Mouse (Mus musculus): Measurements from ENCODE around the gene Rin2. TPM values are rescaled to one million over a fixed set of nuclear protein-coding genes. Genes with fewer than 3 reads are reported as not detected.
"Not testable (repeated sequence)": the region's sequence is repeated elsewhere in the genome, so short reads cannot be mapped to it uniquely, and the experiment has no call there.

The Rin2 gene
- polyA plus RNA-seq, 1 experiment from 2014 or later = 18.4 TPM

- H3K27ac ChIP-seq = no peak overlapping the region
- 29% methylated on average over 3 of the region's 3 CpGs for WGBS
Observed at GRCm38 (mm10) chr2:145712026-145712425, 37.0 kb downstream of the Rin2 start.

GRCm38 (mm10) chr2:145717539-145717938 is 42.5 kb downstream of the Rin2 start:
- Histone ChIP-seq H3K9me3 (replicated peaks) (no peaks in the 10 kb centered on the region), H3K27ac (no peak overlapping the region), H3K36me3 (no peaks in the 10 kb centered on the region), H3K4me2 (no peak overlapping the region), H3K9ac (no peak overlapping the region), H3K4me1 (replicated peaks) (no peaks in the 10 kb centered on the region), H3K27me3 (no peaks in the 10 kb centered on the region), H3K4me3 (no peak overlapping the region)
- 79% methylated on average over 1 of the region's 1 CpGs for WGBS
- ATAC-seq (replicated peaks; ENCODE audit: insufficient number of reproducible peaks, insufficient read depth, low FRiP score, low read depth) = no peak

More at GRCm38 (mm10) chr2:145712026-145712425, 37.0 kb downstream of the Rin2 start:
- Histone ChIP-seq H3K4me2 (no peak overlapping the region), H3K4me1 (replicated peaks) (no peaks in the 10 kb centered on the region), H3K9ac (no peak overlapping the region), H3K9me3 (replicated peaks) (no peaks in the 10 kb centered on the region), H3K27me3 (no peaks in the 10 kb centered on the region), H3K36me3 (no peaks in the 10 kb centered on the region), H3K4me3 (no peak overlapping the region)
- no peak for ATAC-seq (replicated peaks; ENCODE audit: insufficient number of reproducible peaks, insufficient read depth, low FRiP score, low read depth)

- H3K9me3 ChIP-seq (replicated peaks) = no peaks in the 10 kb centered on the region
- WGBS = 76% methylated on average over 5 of the region's 5 CpGs
- no peak overlapping the region for H3K4me3 ChIP-seq
- H3K27ac ChIP-seq = no peak overlapping the region
- no peaks in the 10 kb centered on the region for H3K36me3 ChIP-seq
- H3K4me1 ChIP-seq (replicated peaks) = no peaks in the 10 kb centered on the region
- no peak for ATAC-seq (replicated peaks; ENCODE audit: insufficient number of reproducible peaks, insufficient read depth, low FRiP score, low read depth)
- H3K27me3 ChIP-seq = no peaks in the 10 kb centered on the region
- no peak overlapping the region for H3K9ac ChIP-seq
- H3K4me2 ChIP-seq = no peak overlapping the region
Observed at GRCm38 (mm10) chr2:145718624-145719183, 43.7 kb downstream of the Rin2 start.

GRCm38 (mm10) chr2:145720157-145720556 is 45.1 kb downstream of the Rin2 start:
- no peak overlapping the region for H3K4me2 ChIP-seq
- no peak overlapping the region for H3K27ac ChIP-seq
- no peak for ATAC-seq (replicated peaks; ENCODE audit: insufficient number of reproducible peaks, insufficient read depth, low FRiP score, low read depth)
- no peaks in the 10 kb centered on the region for H3K36me3 ChIP-seq
- WGBS = 59% methylated on average over 3 of the region's 3 CpGs
- H3K9me3 ChIP-seq (replicated peaks) = no peaks in the 10 kb centered on the region
- H3K9ac ChIP-seq = no peak overlapping the region
- H3K4me1 ChIP-seq (replicated peaks) = no peaks in the 10 kb centered on the region
- H3K27me3 ChIP-seq = no peaks in the 10 kb centered on the region
- no peak overlapping the region for H3K4me3 ChIP-seq

- H3K4me3 ChIP-seq = no peak overlapping the region
- no peak overlapping the region for H3K4me2 ChIP-seq
- no peaks in the 10 kb centered on the region for H3K4me1 ChIP-seq (replicated peaks)
- H3K27me3 ChIP-seq = no peaks in the 10 kb centered on the region
- 94% methylated on average over 2 of the region's 2 CpGs for WGBS
- ATAC-seq (replicated peaks; ENCODE audit: insufficient number of reproducible peaks, insufficient read depth, low FRiP score, low read depth) = no peak
- H3K27ac ChIP-seq = no peak overlapping the region
- no peak overlapping the region for H3K9ac ChIP-seq
- no peaks in the 10 kb centered on the region for H3K36me3 ChIP-seq
- H3K9me3 ChIP-seq (replicated peaks) = no peaks in the 10 kb centered on the region
Observed at GRCm38 (mm10) chr2:145720743-145721142, 45.7 kb downstream of the Rin2 start.

- WGBS = 72% methylated on average over 2 of the region's 2 CpGs
- not testable (repeated sequence) for ATAC-seq (replicated peaks; ENCODE audit: insufficient number of reproducible peaks, insufficient read depth, low FRiP score, low read depth); H3K27ac ChIP-seq; H3K4me2 ChIP-seq; H3K4me1 ChIP-seq (replicated peaks); H3K36me3 ChIP-seq; H3K4me3 ChIP-seq; H3K9ac ChIP-seq; H3K9me3 ChIP-seq (replicated peaks); H3K27me3 ChIP-seq
Observed at GRCm38 (mm10) chr2:145722304-145722703, 47.3 kb downstream of the Rin2 start.

GRCm38 (mm10) chr2:145724288-145724687 is 49.3 kb downstream of the Rin2 start:
- WGBS = 96% methylated on average over 1 of the region's 1 CpGs

GRCm38 (mm10) chr2:145729414-145729813 is 54.4 kb downstream of the Rin2 start:
- Histone ChIP-seq H3K9ac (no peak overlapping the region), H3K4me1 (replicated peaks) (no peaks in the 10 kb centered on the region), H3K4me2 (no peak overlapping the region), H3K4me3 (no peak overlapping the region), H3K27ac (no peak overlapping the region), H3K36me3 (no peaks in the 10 kb centered on the region), H3K9me3 (replicated peaks) (no peaks in the 10 kb centered on the region), H3K27me3 (no peaks in the 10 kb centered on the region)
- ATAC-seq (replicated peaks; ENCODE audit: insufficient number of reproducible peaks, insufficient read depth, low FRiP score, low read depth) = no peak
- 58% methylated on average over 7 of the region's 7 CpGs for WGBS

More at GRCm38 (mm10) chr2:145724288-145724687, 49.3 kb downstream of the Rin2 start:
- Histone ChIP-seq H3K27me3 (no peaks in the 10 kb centered on the region), H3K27ac (no peak overlapping the region), H3K36me3 (no peaks in the 10 kb centered on the region), H3K9ac (no peak overlapping the region), H3K4me2 (no peak overlapping the region), H3K4me3 (no peak overlapping the region), H3K9me3 (replicated peaks) (no peaks in the 10 kb centered on the region), H3K4me1 (replicated peaks) (no peaks in the 10 kb centered on the region)
- ATAC-seq (replicated peaks; ENCODE audit: insufficient number of reproducible peaks, insufficient read depth, low FRiP score, low read depth) = no peak

- H3K4me1 ChIP-seq (replicated peaks) = no peaks in the 10 kb centered on the region
- no peak overlapping the region for H3K9ac ChIP-seq
- no peak overlapping the region for H3K4me3 ChIP-seq
- no peaks in the 10 kb centered on the region for H3K27me3 ChIP-seq
- no peaks in the 10 kb centered on the region for H3K9me3 ChIP-seq (replicated peaks)
- H3K27ac ChIP-seq = no peak overlapping the region
- 79% methylated on average over 9 of the region's 9 CpGs for WGBS
- ATAC-seq (replicated peaks; ENCODE audit: insufficient number of reproducible peaks, insufficient read depth, low FRiP score, low read depth) = no peak
- no peaks in the 10 kb centered on the region for H3K36me3 ChIP-seq
- H3K4me2 ChIP-seq = no peak overlapping the region
Observed at GRCm38 (mm10) chr2:145730189-145730880, 55.3 kb downstream of the Rin2 start.

- no peaks in the 10 kb centered on the region for H3K4me1 ChIP-seq (replicated peaks)
- 88% methylated on average over 7 of the region's 7 CpGs for WGBS
- H3K27ac ChIP-seq = no peak overlapping the region
- H3K9ac ChIP-seq = no peak overlapping the region
- ATAC-seq (replicated peaks; ENCODE audit: insufficient number of reproducible peaks, insufficient read depth, low FRiP score, low read depth) = no peak
- no peaks in the 10 kb centered on the region for H3K27me3 ChIP-seq
- no peaks in the 10 kb centered on the region for H3K36me3 ChIP-seq
- H3K4me2 ChIP-seq = no peak overlapping the region
- no peak overlapping the region for H3K4me3 ChIP-seq
- H3K9me3 ChIP-seq (replicated peaks) = no peaks in the 10 kb centered on the region
Observed at GRCm38 (mm10) chr2:145730905-145731304, 55.9 kb downstream of the Rin2 start.

GRCm38 (mm10) chr2:145735079-145735478 is 60.1 kb downstream of the Rin2 start:
- Histone ChIP-seq H3K4me2 (no peak overlapping the region), H3K4me1 (replicated peaks) (0 out of 2 replicates have a peak, but pooled peaks cover 2% of the 10 kb centered on the region), H3K27me3 (no peaks in the 10 kb centered on the region), H3K9me3 (replicated peaks) (no peaks in the 10 kb centered on the region), H3K9ac (no peak overlapping the region), H3K36me3 (no peaks in the 10 kb centered on the region), H3K27ac (no peak overlapping the region), H3K4me3 (no peak overlapping the region)
- ATAC-seq (replicated peaks; ENCODE audit: insufficient number of reproducible peaks, insufficient read depth, low FRiP score, low read depth) = no peak
- 73% methylated on average over 5 of the region's 5 CpGs for WGBS

GRCm38 (mm10) chr2:145736543-145736942 is 61.5 kb downstream of the Rin2 start:
- no peak for ATAC-seq (replicated peaks; ENCODE audit: insufficient number of reproducible peaks, insufficient read depth, low FRiP score, low read depth)
- WGBS = 58% methylated on average over 1 of the region's 1 CpGs
- no peak overlapping the region for H3K9ac ChIP-seq
- no peaks in the 10 kb centered on the region for H3K27me3 ChIP-seq
- H3K9me3 ChIP-seq (replicated peaks) = no peaks in the 10 kb centered on the region
- no peak overlapping the region for H3K27ac ChIP-seq
- H3K36me3 ChIP-seq = no peaks in the 10 kb centered on the region
- no peak overlapping the region for H3K4me3 ChIP-seq
- 0 out of 2 replicates have a peak, but pooled peaks cover 2% of the 10 kb centered on the region for H3K4me1 ChIP-seq (replicated peaks)
- no peak overlapping the region for H3K4me2 ChIP-seq

Measured in heart, embryonic 15.5 days (tissue).